Mouse (Mus musculus): ENCODE measurements around the gene Dnaaf1.

- TF ChIP-seq CTCF (IDR thresholded peaks at IDR 0.05; ENCODE audit: control insufficient read depth, insufficient read depth, low read length) (no peak), POLR2A (IDR thresholded peaks at IDR 0.05; ENCODE audit: borderline replicate concordance, control insufficient read depth, low read depth, low read length) (no peak)
Measured at GRCm38 (mm10) chr8:119580441-119581161, 5.6 kb downstream of the Dnaaf1 start.

Data from bone marrow, adult 2 months (tissue).